Mouse (Mus musculus): ENCODE data around the gene Dnah1.

DNA sequence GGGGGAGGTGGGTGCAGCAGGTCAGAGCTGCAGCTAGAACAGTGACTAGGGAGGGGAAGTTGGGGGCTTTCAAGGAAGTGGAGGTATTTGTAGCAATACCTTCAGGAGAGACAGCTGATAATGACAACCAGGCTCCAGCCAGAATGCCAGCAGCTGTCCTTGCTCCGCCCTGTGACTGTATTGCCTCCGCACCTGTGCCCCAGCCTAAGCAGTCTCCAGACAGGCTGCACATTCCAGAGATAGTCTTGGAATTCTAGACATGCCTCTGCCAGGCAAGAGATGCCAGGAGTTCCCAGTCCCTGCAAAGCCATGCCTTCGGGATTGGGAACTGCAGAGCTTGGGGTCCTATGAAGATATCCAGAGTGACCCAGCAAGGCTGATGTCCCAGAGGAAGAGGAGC is 111.2 kb downstream of the Dnah1 start:
- TF ChIP-seq EP300 (IDR thresholded peaks at IDR 0.05; ENCODE audit: low read depth) = no peak
- no peak for TF ChIP-seq CTCF (IDR thresholded peaks at IDR 0.05; ENCODE audit: low read depth)
